Mouse (Mus musculus) CH12.LX (cell line): Measurements from ENCODE around the gene Cfap46.

Experiments used
- CTCF ChIP-seq, 2 experiments: IDR thresholded peaks in 1 of 2; conservative IDR thresholded peaks in 1 of 2; 2 replicates each; pipeline ENCODE4 v1.5.1; 2011 to 2012; ENCODE audit warnings: low read depth in 2 of 2, low read length in 2 of 2, improper control_type of control experiment in 1 of 2, inconsistent platforms in 1 of 2, mild to moderate bottlenecking in 1 of 2, moderate library complexity in 1 of 2
- E2F4 ChIP-seq: IDR thresholded peaks from 2 replicates; pipeline ENCODE4 v1.6.1; 2011; ENCODE audit warnings: low read depth, low read length, improper control_type of control experiment; ENCODE audit not compliant: insufficient replicate concordance
- ELF1 ChIP-seq: IDR thresholded peaks from 2 replicates; pipeline ENCODE4 v1.6.1; 2014; ENCODE audit warnings: low read depth, mild to moderate bottlenecking, inconsistent platforms, low read length, improper control_type of control experiment
- EP300 ChIP-seq: IDR thresholded peaks from 2 replicates; pipeline ENCODE4 v1.6.1; 2011; ENCODE audit warnings: low read length, improper control_type of control experiment
- JUND ChIP-seq: conservative IDR thresholded peaks from 2 replicates; pipeline ENCODE4 v1.6.1; 2011; ENCODE audit warnings: low read depth, low read length, improper control_type of control experiment
- POLR2A ChIP-seq: IDR thresholded peaks from 2 replicates; pipeline ENCODE4 v1.6.1; 2011; ENCODE audit warnings: low read depth, mild to moderate bottlenecking, improper control_type of control experiment, low read length
- SMC3 ChIP-seq: IDR thresholded peaks from 2 replicates; pipeline ENCODE4 v1.6.1; 2011; ENCODE audit warnings: low read depth, low read length, improper control_type of control experiment
- TBP ChIP-seq: conservative IDR thresholded peaks from 2 replicates; pipeline ENCODE4 v1.6.1; 2011; ENCODE audit warnings: low read depth, low read length, improper control_type of control experiment

- TF ChIP-seq CTCF (conservative IDR thresholded peaks at IDR 0.05 in 1 of 2, IDR thresholded peaks at IDR 0.05 in 1 of 2; ENCODE audit: low read depth in 2 of 2, low read length in 2 of 2) = no peak
- TF ChIP-seq POLR2A = peak; percentile 34; the same call in 1 of the 2 replicates
- no peak for TF ChIP-seq TBP
- no peak for TF ChIP-seq ELF1
- TF ChIP-seq E2F4 = no peak
- no peak for TF ChIP-seq SMC3
- peak; percentile 51; the same call in 1 of the 2 replicates for TF ChIP-seq EP300
- 0 out of 2 replicates have a peak, but pooled peaks have one; percentile 26 for TF ChIP-seq JUND
These were observed 9.2 kb upstream of the Cfap46 start for GRCm38 (mm10) chr7:139692641-139693294.
